Mouse (Mus musculus) lung, adult 18-20 months (tissue): ENCODE results near the gene Clec3b.

Experiments used
- DNase-seq, 2 experiments: peaks; one replicate each; pipeline ENCODE4 v3.0.0; 2022; ENCODE audit warnings: mixed read lengths in 2 of 2

Gene Clec3b

GRCm38 (mm10) chr9:123156910-123157361 is 6.2 kb downstream of the Clec3b start:
- DNase-seq: peak; percentile 76 to 84

GRCm38 (mm10) chr9:123157699-123158098 is 7.0 kb downstream of the Clec3b start:
- DNase-seq: no peak

- peak in 1 of 2 experiments; percentile 36 for DNase-seq
Measured at GRCm38 (mm10) chr9:123158125-123158836, 7.5 kb downstream of the Clec3b start.

DNA sequence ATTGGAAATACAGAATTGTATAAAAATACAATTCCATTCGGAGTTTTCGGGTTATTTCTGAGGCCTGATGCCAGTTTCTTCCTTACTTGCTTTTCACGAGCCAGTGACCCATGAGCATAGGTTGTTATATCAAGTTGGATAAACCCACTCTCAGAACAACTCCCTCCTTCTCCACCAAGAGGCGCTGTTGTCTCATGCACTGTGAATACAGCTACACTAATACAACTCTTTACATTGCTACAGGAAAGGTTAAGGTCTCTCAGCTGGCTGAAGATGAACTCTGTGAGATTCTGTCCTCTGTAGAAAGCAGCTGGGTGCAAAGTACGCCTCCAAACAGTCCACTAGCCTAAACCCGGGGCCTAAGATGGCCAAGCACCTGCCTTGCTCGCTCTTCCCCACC is 8.6 kb downstream of the Clec3b start:
- DNase-seq: peak; percentile 61 to 68

GRCm38 (mm10) chr9:123161792-123162191 is 11.0 kb downstream of the Clec3b start:
- DNase-seq: no peak

GRCm38 (mm10) chr9:123162985-123163694 is 12.4 kb downstream of the Clec3b start:
- no peak for DNase-seq

- DNase-seq: no peak
Measured at GRCm38 (mm10) chr9:123165781-123166443, 15.2 kb downstream of the Clec3b start.

DNA sequence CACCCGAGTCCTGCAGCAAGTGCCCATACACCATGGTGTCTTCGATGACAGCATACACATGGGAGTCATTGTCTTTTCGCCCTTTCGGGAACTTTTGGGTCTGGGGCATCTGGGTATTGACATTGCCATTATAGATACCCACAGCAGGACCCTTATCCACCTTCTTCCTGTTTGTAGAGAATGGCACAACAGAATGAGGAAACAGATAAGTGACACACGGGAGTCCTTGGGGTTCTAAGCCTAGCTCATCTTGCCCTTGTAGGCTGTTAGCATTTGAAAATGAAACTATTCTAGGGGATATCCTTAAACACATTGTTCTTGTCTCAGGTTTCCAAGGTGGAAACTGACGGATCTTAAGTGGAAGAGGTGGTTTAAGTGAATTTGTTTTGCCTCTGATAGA is 23.0 kb downstream of the Clec3b start:
- no peak for DNase-seq

GRCm38 (mm10) chr9:123174356-123174755 is 23.6 kb downstream of the Clec3b start:
- no peak for DNase-seq

- peak in 1 of 2 experiments; percentile 17 for DNase-seq
Measured at GRCm38 (mm10) chr9:123177380-123178048, 26.8 kb downstream of the Clec3b start.

DNA sequence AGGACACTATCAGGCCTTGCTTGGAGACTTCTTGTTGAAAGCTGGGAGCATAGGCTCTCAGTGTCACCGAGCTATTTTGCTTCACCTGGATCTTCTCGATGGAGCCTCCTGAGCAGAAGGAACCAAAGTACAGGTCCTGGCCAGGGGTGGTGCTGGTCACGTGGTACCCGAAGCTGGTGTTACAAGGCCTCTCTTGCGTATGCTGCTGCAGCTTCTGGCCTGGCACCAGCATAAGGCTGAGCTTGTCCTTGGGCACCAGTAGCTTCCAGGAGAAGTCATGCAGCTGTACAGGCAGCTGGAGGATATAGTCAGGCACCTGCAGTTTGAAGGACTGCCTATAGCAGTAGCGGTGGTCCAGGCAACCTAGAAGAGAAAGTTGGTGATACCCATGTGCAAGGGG is 29.3 kb downstream of the Clec3b start:
- no peak for DNase-seq

DNA sequence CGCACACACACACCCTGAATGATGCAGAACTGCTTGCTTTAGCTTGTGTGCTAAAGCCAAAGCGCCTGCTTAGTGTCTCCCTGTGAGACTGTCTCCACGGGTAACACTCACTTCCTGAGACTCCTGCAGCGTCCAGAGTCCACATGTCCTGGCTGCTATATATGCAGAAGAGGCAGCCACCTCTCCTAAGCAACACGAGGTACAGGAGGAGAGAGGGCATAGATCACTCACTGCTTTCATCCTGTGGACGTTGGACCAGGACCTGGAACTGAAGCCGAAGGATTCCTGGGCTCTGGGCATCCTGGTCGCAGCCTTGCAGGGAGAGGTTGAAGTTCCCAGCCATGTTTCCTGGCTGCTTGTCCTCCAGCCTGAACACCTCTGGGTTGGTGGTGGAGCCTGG is 32.5 kb downstream of the Clec3b start:
- DNase-seq: no peak

DNA sequence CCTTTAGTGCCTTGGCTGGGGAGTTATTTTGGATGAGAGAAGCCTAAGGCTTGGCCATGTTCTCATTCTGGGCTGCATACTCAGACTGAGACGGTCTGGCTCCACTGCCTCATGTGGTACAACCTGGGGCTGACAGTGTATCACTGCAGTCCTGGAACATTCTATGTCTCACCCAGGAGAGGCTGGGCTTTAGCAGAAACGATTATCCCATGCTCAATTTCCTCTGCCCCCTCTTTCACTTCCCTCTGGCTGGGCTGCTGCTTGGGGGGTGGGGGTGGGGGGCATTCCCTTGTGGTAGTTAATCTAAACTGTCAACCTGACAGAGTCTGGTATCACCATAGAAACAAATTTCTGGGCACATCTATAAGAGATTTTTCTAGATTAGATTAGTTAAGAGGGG is 34.8 kb downstream of the Clec3b start:
- DNase-seq: no peak

GRCm38 (mm10) chr9:123186151-123186550 is 35.4 kb downstream of the Clec3b start:
- DNase-seq: no peak

- no peak for DNase-seq
Measured at GRCm38 (mm10) chr9:123187589-123187988, 36.8 kb downstream of the Clec3b start.

- DNase-seq: no peak
Measured at GRCm38 (mm10) chr9:123188271-123188670, 37.5 kb downstream of the Clec3b start.

DNA sequence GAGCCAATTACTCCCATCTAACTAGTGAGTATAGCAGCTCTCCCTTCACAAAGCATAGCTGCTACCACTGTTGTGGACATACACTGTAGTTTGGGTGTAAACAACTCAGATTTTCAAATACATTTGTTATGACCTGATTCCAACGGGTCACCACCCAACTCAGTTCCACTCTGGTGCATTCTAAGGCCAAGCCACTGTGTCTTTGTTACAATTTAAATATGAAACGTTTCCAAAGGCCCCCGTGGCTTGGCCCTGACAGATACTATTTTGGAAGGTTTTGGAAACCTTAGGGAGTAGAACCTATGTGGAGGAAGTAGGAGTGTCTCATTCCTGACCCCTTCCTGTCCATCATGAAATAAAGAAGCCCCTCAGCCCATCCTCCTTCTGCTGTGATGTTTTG is 49.4 kb downstream of the Clec3b start:
- no peak for DNase-seq

DNA sequence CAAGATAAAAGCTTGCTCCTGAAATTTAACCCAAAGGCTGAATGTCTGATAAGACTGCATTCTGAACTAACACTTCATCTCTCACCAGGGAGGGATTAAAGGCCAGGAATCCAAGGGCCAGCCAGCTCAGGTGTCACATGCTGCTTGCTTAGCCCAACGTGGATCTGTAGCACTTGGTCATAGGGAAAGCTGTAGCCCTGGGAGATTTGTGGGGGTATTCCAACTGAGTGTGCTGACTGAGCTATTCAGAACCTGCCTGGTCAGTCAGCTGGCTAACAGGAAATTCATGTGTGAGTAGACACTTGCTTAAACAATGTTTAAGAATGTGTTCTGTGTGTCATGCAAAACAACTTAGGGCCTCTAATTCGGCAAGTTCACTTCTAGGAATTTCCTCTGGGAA is 55.8 kb downstream of the Clec3b start:
- DNase-seq: peak in 1 of 2 experiments; percentile 14

- DNase-seq: peak; percentile 51 to 73
Measured at GRCm38 (mm10) chr9:123206948-123207347, 56.2 kb downstream of the Clec3b start.
